Mouse (Mus musculus): ENCODE measurements at regions not wholly inside any gene's neighbourhood (a gene's known extent, or its start where the extent isn't known, plus 50 kb on each side); places are given as distances from the start of the nearest gene placed in this dataset.

GRCm38 (mm10) chr11:19394372-19394771, 375.6 kb upstream of the Meis1 start:
- no peak for TF ChIP-seq CTCF (IDR thresholded peaks at IDR 0.05)
- no peak for TF ChIP-seq EP300 (IDR thresholded peaks at IDR 0.05)
